Mouse (Mus musculus): ENCODE measurements at regions not wholly inside any gene's neighbourhood (a gene's known extent, or its start where the extent isn't known, plus 50 kb on each side); places are given as distances from the start of the nearest gene placed in this dataset.

- no peak for TF ChIP-seq MAFK (IDR thresholded peaks at IDR 0.05; ENCODE audit: insufficient read depth, low read depth, low read length)
- TF ChIP-seq ZC3H11A (IDR thresholded peaks at IDR 0.05; ENCODE audit: borderline replicate concordance, low read depth, low read length): no peak
- TF ChIP-seq CHD2 (IDR thresholded peaks at IDR 0.05; ENCODE audit: low read depth, low read length): no peak
Observed at GRCm38 (mm10) chr7:129779939-129780338, 188.3 kb downstream of the Wdr11 start.

Measured in ES-E14 (cell line).